Mouse (Mus musculus): Measurements from ENCODE around the gene Ctss.

Ctss gene

GRCm38 (mm10) chr3:95553986-95554385, 27.4 kb downstream of the Ctss start:
- no peak for DNase-seq (ENCODE audit: low read depth, low spot score)
- Histone ChIP-seq H3K27me3 (ENCODE audit: control insufficient read depth, insufficient read depth, low read length, poor library complexity, severe bottlenecking) (no peaks in the 10 kb centered on the region), H3K36me3 (ENCODE audit: control insufficient read depth, insufficient read depth, low read length, poor library complexity, severe bottlenecking) (peaks cover 23% of the 10 kb centered on the region)

GRCm38 (mm10) chr3:95559437-95559836, 32.9 kb downstream of the Ctss start, which contains the start of gene Hormad1:
Gene Hormad1, plus strand, starts transcription at chr3:95559677.
- peaks cover 8% of the 10 kb centered on the region; the same call in 1 of the 2 replicates for H3K36me3 ChIP-seq (ENCODE audit: control insufficient read depth, insufficient read depth, low read length, poor library complexity, severe bottlenecking)
- DNase-seq (ENCODE audit: low read depth, low spot score), result no peak
- H3K27me3 ChIP-seq (ENCODE audit: control insufficient read depth, insufficient read depth, low read length, poor library complexity, severe bottlenecking), result no peaks in the 10 kb centered on the region

GRCm38 (mm10) chr3:95560738-95561137, 34.2 kb downstream of the Ctss start:
- H3K36me3 ChIP-seq (ENCODE audit: control insufficient read depth, insufficient read depth, low read length, poor library complexity, severe bottlenecking), result peaks cover 2% of the 10 kb centered on the region; the same call in 1 of the 2 replicates
- H3K27me3 ChIP-seq (ENCODE audit: control insufficient read depth, insufficient read depth, low read length, poor library complexity, severe bottlenecking), result no peaks in the 10 kb centered on the region
- no peak for DNase-seq (ENCODE audit: low read depth, low spot score)

GRCm38 (mm10) chr3:95561826-95562225, 35.2 kb downstream of the Ctss start:
- H3K36me3 ChIP-seq (ENCODE audit: control insufficient read depth, insufficient read depth, low read length, poor library complexity, severe bottlenecking), result no peaks in the 10 kb centered on the region
- no peaks in the 10 kb centered on the region for H3K27me3 ChIP-seq (ENCODE audit: control insufficient read depth, insufficient read depth, low read length, poor library complexity, severe bottlenecking)
- no peak for DNase-seq (ENCODE audit: low read depth, low spot score)

GRCm38 (mm10) chr3:95569585-95569984, 43.0 kb downstream of the Ctss start:
- no peaks in the 10 kb centered on the region for H3K36me3 ChIP-seq (ENCODE audit: control insufficient read depth, insufficient read depth, low read length, poor library complexity, severe bottlenecking)
- H3K27me3 ChIP-seq (ENCODE audit: control insufficient read depth, insufficient read depth, low read length, poor library complexity, severe bottlenecking), result no peaks in the 10 kb centered on the region
- DNase-seq (ENCODE audit: low read depth, low spot score), result no peak

- Histone ChIP-seq H3K36me3 (ENCODE audit: control insufficient read depth, insufficient read depth, low read length, poor library complexity, severe bottlenecking) (peaks cover 5% of the 10 kb centered on the region; the same call in 1 of the 2 replicates), H3K27me3 (ENCODE audit: control insufficient read depth, insufficient read depth, low read length, poor library complexity, severe bottlenecking) (no peaks in the 10 kb centered on the region)
- no peak for DNase-seq (ENCODE audit: low read depth, low spot score)
Measured at GRCm38 (mm10) chr3:95587754-95588603, 61.4 kb downstream of the Ctss start.

- no peaks in the 10 kb centered on the region for H3K27me3 ChIP-seq (ENCODE audit: control insufficient read depth, insufficient read depth, low read length, poor library complexity, severe bottlenecking)
- peak; percentile 97 for DNase-seq (ENCODE audit: low read depth, low spot score)
- peaks cover 5% of the 10 kb centered on the region; the same call in 1 of the 2 replicates for H3K36me3 ChIP-seq (ENCODE audit: control insufficient read depth, insufficient read depth, low read length, poor library complexity, severe bottlenecking)
Measured at GRCm38 (mm10) chr3:95588604-95589086, 62.1 kb downstream of the Ctss start, which contains the start of gene Golph3l. Gene Golph3l, plus strand, starts transcription at chr3:95588934.

GRCm38 (mm10) chr3:95598734-95599133, 72.1 kb downstream of the Ctss start:
- Histone ChIP-seq H3K27me3 (ENCODE audit: control insufficient read depth, insufficient read depth, low read length, poor library complexity, severe bottlenecking) (no peaks in the 10 kb centered on the region), H3K36me3 (ENCODE audit: control insufficient read depth, insufficient read depth, low read length, poor library complexity, severe bottlenecking) (peaks cover 6% of the 10 kb centered on the region; the same call in 1 of the 2 replicates)
- no peak for DNase-seq (ENCODE audit: low read depth, low spot score)

- DNase-seq (ENCODE audit: low read depth, low spot score), result no peak
- H3K36me3 ChIP-seq (ENCODE audit: control insufficient read depth, insufficient read depth, low read length, poor library complexity, severe bottlenecking), result peaks cover 2% of the 10 kb centered on the region; the same call in 1 of the 2 replicates
- no peaks in the 10 kb centered on the region for H3K27me3 ChIP-seq (ENCODE audit: control insufficient read depth, insufficient read depth, low read length, poor library complexity, severe bottlenecking)
Measured at GRCm38 (mm10) chr3:95601287-95601686, 74.7 kb downstream of the Ctss start.
